Mouse (Mus musculus) adrenal gland, adult (tissue): ENCODE measurements around the gene Fam129b.

ENCODE experiments used
- DNase-seq, 2 experiments: peaks; one replicate each; pipeline ENCODE4 v3.0.0; 2022 to 2023; ENCODE audit warnings: low spot score in 1 of 2; ENCODE audit not compliant: inconsistent age in 2 of 2

Gene Fam129b

DNA sequence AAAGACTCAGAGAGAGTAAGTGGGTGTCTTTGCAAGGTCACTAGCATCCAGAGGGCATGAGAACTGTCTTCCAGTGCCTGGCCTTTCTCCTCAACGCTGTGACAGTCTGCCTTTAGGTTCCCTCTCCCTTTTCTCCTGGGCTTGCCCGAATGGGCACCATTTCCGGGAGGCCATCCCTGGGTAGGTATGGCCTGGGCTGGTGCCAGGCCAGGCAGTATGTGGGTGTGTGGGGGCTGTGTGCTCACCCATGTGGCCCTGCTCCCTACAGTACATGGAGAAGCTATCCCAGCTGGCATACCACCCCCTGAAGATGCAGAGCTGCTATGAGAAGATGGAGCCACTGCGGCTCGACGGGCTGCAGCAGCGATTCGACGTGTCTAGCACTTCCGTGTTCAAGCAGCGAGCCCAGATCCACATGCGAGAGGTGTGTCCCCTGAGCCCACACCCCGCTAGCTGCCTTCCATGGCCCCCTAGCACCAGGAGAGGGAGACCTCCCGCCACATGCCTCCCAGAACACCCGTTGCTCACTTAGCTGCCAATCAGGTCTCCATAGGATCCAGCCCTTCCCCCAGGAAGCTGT is 46.0 kb downstream of the Fam129b start:
- no peak for DNase-seq

DNA sequence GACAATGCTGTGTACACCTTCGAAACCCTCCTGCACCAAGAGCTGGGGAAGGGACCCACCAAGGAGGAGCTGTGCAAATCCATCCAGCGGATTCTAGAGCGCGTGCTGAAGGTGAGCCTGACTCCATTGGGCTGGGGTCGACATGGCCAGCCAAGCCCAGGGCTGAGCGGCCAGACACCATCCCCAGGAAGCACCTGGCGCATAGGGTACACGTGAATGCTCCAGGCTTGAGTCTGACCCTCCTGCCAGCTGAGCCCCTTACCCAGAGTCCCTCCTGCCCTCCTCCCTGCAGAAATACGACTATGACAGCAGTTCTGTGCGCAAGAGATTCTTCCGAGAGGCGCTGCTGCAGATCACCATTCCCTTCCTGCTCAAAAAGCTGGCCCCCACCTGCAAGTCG is 46.6 kb downstream of the Fam129b start:
- no peak for DNase-seq

DNA sequence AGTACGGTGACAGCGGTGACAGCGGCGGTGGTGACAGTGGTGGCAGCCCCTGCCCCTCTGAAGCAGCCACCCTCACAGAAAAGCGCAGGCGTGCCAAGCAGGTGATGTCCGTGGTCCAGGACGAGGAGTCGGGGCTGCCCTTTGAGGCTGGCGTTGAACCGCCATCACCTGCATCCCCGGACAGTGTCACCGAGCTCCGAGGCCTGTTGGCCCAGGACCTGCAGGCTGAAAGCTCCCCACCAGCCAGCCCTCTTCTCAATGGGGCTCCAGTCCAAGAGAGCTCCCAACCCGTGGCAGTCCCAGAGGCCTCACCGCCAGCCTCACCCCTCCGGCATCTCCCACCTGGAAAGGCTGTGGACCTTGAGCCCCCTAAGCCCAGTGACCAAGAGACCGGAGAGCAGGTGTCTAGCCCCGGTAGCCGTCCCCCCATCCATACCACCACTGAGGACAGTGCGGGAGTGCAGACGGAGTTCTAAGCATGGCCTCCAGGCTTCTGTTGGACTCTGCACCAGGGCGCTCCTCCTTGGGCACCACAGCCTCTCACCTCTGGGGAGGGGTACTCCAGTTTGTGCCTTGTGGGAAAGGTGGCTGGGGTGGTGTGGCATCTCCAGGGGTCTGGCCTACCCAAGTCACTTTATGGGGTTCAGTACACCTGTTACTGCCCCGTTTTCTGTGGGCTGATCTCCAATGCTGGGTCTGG is 47.8 kb downstream of the Fam129b start:
- peak in 1 of 2 experiments; percentile 24 for DNase-seq

- DNase-seq, result peak in 1 of 2 experiments; percentile 35
These were observed 48.5 kb downstream of the Fam129b start for GRCm38 (mm10) chr2:32924306-32924844.

DNA sequence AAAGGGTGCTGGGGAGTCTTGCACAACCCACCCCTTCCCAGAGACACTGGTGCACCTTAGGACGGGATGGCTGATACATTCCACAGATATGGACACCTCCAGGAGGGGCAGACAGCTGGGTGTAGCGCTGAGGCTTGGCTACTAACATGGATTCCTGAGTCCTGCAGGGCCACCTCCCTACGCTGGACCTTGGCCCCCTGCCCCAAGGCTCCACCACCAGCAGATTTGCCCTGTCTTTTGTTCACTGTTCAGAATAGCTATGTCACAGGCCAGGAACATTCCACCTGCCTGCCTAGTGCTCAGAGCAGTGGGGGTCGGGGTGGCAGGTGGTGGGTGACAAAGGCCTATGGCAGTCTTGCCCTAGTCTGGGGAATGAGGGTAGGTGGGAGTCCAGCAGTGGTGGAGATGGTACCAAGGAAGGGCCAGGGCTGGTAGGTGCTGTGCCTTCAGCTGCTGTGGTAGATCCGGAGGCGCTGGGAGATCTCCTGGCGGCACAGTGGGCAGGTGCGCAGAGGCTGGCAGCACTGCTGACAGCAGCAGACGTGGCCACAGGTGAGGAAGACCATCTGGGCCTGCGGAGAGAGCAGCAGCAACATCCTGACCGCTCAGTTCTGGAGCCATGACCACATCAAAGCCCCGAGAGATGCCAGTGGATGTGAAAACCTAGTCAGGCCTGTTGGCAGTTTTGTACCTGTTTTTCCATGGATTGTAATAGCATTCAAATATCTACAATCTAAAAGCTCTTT is 50.6 kb downstream of the Fam129b start:
- DNase-seq, result peak in 1 of 2 experiments; percentile 32

GRCm38 (mm10) chr2:32927624-32928234 is 51.8 kb downstream of the Fam129b start:
- peak in 1 of 2 experiments; percentile 48 for DNase-seq

DNA sequence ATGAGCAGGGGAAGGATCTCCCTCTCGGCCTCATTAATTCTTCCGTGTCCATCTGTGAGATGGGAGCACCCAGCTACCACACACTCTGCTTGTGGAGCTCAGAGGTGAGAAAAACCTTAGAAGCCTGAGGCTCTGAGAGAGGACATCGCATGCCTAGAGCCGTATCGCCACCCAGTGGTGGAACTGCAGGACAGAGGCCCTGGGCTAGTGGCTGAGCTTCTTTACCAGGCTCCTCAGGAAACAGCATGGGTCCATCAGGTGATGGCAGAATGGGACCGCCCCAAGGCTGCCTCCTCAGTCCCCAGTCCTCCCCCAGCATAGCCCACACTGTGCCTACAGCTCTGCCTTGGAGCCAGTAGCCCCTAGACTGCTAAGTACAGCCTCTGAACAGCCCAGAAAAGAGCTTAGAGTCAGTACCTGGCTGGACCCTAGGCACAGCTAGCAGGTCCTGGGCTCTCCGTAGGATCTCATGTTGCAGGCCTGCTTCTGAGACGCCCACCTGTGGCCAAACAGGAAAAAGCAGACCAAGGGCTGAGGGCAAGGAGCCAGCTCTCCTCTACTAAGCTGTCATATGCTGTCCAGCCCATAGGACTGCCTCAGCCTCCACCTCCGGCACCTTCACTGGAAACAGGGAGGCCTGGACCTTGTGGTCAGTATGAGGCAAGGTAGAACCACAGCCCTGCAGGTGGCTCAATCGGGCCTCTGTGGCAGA is 52.5 kb downstream of the Fam129b start:
- peak; percentile 69 to 82 for DNase-seq

GRCm38 (mm10) chr2:32928947-32929829 is 53.3 kb downstream of the Fam129b start:
- no peak for DNase-seq

DNA sequence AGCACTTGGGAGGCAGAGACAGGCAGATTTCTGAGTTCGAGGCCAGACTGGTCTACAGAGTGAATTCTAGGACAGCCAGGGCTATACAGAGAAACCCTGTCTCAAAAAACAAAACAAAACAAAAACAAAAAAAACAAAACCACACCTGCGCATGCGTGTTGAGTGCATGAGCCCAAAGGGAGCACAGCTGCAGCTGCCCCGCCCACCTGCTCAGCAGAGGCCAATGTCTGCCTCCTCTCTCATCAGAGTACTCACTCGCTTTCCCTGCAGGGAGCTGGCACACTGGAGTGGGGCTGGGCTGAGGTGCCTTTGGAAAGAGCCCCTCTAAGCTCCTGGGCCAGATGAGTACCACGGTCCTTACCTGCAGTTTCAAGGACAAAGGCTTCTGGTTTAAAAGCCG is 55.8 kb downstream of the Fam129b start:
- DNase-seq, result no peak

- DNase-seq, result no peak
These were observed 62.8 kb downstream of the Fam129b start for GRCm38 (mm10) chr2:32938741-32939140.

- peak in 1 of 2 experiments; percentile 70 for DNase-seq
These were observed 63.5 kb downstream of the Fam129b start for GRCm38 (mm10) chr2:32939418-32939817.

DNA sequence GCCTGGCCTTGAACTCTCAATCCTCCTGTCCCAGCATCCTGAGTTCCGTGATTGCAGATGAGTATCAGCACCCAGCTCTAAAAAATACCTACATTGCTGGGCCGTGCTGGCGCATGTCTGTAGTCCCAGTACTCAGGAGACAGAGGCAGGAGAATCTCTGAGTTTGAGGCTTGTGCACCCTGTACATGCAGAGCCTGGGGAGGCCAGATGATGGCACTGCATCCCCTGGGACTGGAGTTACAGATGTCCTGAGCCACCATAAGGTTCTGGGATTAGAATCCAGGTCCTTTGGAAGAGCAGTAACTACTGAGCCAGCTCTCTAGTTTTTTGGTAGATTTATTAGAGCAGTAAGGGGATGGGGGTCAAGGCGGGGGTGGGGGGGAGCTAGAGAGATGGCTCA is 64.6 kb downstream of the Fam129b start:
- no peak for DNase-seq

- no peak for DNase-seq
These were observed 71.5 kb downstream of the Fam129b start for GRCm38 (mm10) chr2:32947454-32947853.

DNA sequence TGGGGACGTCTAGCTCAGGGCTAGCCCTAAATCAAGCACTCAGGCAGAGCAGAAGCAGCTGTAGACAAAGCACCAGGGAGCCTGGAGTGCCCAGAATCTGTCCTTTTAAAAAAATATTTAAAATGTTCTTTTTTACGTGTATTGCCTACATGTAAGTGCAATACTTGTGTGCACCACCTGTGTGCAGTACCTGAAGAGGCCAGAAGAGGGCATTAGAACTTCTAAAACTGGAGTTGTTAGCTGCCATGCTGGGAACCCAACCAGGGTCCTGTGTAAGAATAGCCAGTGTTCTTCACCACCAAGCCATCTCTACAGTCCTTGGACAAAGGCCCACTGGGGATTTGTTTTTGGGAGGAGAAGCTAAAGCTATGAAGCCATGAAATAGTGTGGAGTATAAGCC is 78.7 kb downstream of the Fam129b start:
- DNase-seq, result no peak

DNA sequence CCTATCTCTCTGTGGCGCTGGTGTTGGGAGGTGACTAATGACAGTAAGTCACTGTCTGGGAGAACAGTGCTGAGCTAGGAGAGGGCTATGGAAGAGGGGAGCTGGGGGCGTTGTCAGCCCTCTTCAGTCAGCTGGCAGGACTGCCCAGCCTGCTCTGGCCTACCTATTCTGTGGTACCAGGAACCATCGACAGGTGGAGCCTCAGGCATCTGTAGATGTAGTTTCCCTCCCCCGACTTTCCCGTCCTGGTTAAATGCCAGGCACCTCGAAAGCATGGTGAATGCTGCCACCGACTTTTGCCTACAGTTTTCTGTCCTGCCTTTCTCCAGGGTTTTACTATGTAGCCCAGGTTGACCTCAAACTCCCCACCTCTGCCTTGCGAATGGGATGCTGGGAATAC is 81.4 kb downstream of the Fam129b start:
- DNase-seq, result no peak

GRCm38 (mm10) chr2:32960273-32960672 is 84.4 kb downstream of the Fam129b start:
- no peak for DNase-seq

GRCm38 (mm10) chr2:32961192-32961995 is 85.5 kb downstream of the Fam129b start, which contains the start of the genes Rpl12 and Lrsam1:
Gene Rpl12, plus strand, starts transcription at chr2:32961559.
Gene Lrsam1, minus strand, starts transcription at chr2:32961614.
- peak; percentile 95 to 99 for DNase-seq

- peak in 1 of 2 experiments; percentile 64 for DNase-seq
These were observed 86.4 kb downstream of the Fam129b start for GRCm38 (mm10) chr2:32962062-32962874.
